Mouse (Mus musculus) midbrain, embryonic 10.5 days (tissue): ENCODE data around the gene Olfr1086. TPM values are rescaled to one million over a fixed set of nuclear protein-coding genes. Genes with fewer than 3 reads are reported as not detected.
"Not testable (repeated sequence)": the region's sequence is repeated elsewhere in the genome, so short reads cannot be mapped to it uniquely, and the experiment has no call there.

Experiments
- DNase-seq: peaks from one replicate; pipeline ENCODE4 v3.0.0-alpha.2; 2017; ENCODE audit warnings: low spot score
- H3K27ac ChIP-seq: fragments of 300-500 bp; sonication (generic); replicated peaks from 2 replicates; pipeline ENCODE4 v1.5.1; 2016; ENCODE audit warnings: mild to moderate bottlenecking
- H3K27me3 ChIP-seq: fragments of 300-500 bp; sonication (generic); 2 replicates; pipeline ENCODE4 v1.6.1; 2016; ENCODE audit warnings: low read depth, mild to moderate bottlenecking; ENCODE audit not compliant: poor library complexity, severe bottlenecking
- H3K36me3 ChIP-seq: fragments of 300-500 bp; sonication (generic); 2 replicates; pipeline ENCODE4 v1.6.1; 2016; ENCODE audit warnings: mild to moderate bottlenecking, moderate library complexity
- H3K4me1 ChIP-seq: fragments of 300-500 bp; sonication (generic); 2 replicates; pipeline ENCODE4 v1.6.1; 2016
- H3K4me3 ChIP-seq: fragments of 300-500 bp; sonication (generic); 2 replicates; pipeline ENCODE4 v1.5.1; 2016; ENCODE audit warnings: mild to moderate bottlenecking, moderate library complexity
- H3K9me3 ChIP-seq: fragments of 300-500 bp; sonication (generic); replicated peaks from 2 replicates; pipeline ENCODE4 v1.6.1; 2016; ENCODE audit warnings: mild to moderate bottlenecking
- WGBS: fragments of 180-500 bp; shearing (Covaris S2); methylation state at CpG from one replicate; pipeline ENCODE4 v1.1.7; 2016; 5-methylcytosine and 5-hydroxymethylcytosine counted together
- polyA plus RNA-seq: library from polyadenylated mRNA; unstranded; fragments of >200 nt; fragmentation: Nextera tagmentation; extraction: Ambion mirVana; gene quantifications from 2 replicates; pipeline ENCODE4 v1.2.1, GENCODE M21; 2016

Gene Olfr1086
- polyA plus RNA-seq = not detected in 2 replicates

GRCm38 (mm10) chr2:86679992-86680391 lies at the start of gene Olfr1086:
TSS of gene Olfr1086 (minus strand) at chr2:86680092.
- no peak within 1 kb of the TSS for H3K4me3 ChIP-seq
- no peak within 1 kb of the TSS for H3K27ac ChIP-seq
- no peak for DNase-seq
- H3K36me3 ChIP-seq = no peaks in the 10 kb centered on the region
- no peaks in the 10 kb centered on the region for H3K27me3 ChIP-seq
- 86% methylated on average over 2 of the region's 2 CpGs for WGBS
- no peaks in the 10 kb centered on the region for H3K9me3 ChIP-seq
- H3K4me1 ChIP-seq = no peaks in the 10 kb centered on the region

- Histone ChIP-seq H3K27me3 (no peaks in the 10 kb centered on the region), H3K36me3 (no peaks in the 10 kb centered on the region), H3K27ac (no peak within 1 kb of the TSS), H3K4me3 (no peak within 1 kb of the TSS), H3K9me3 (no peaks in the 10 kb centered on the region), H3K4me1 (no peaks in the 10 kb centered on the region)
- no peak for DNase-seq
Observed at GRCm38 (mm10) chr2:86698295-86698694, 18.4 kb upstream of the Olfr1086 start, which contains the start of gene Olfr1087. TSS of gene Olfr1087 (minus strand) at chr2:86698395.

- DNase-seq = no peak
- 47% methylated on average over 1 of the region's 1 CpGs for WGBS
Observed at GRCm38 (mm10) chr2:86661919-86662318, 18.0 kb downstream of the Olfr1086 start, which contains the start of gene Olfr1085. TSS of gene Olfr1085 (minus strand) at chr2:86662019.

GRCm38 (mm10) chr2:86639625-86640024 lies 40.3 kb downstream of the Olfr1086 start, which contains the start of gene Olfr1084:
TSS of gene Olfr1084 (minus strand) at chr2:86639725.
- not testable (repeated sequence) for DNase-seq, H3K4me3 ChIP-seq, H3K27ac ChIP-seq, H3K27me3 ChIP-seq, H3K36me3 ChIP-seq, H3K9me3 ChIP-seq, H3K4me1 ChIP-seq
- WGBS = 81% methylated on average over 1 of the region's 1 CpGs

More at GRCm38 (mm10) chr2:86661919-86662318, 18.0 kb downstream of the Olfr1086 start, which contains the start of gene Olfr1085:
- H3K4me1 ChIP-seq = no peaks in the 10 kb centered on the region
- H3K27me3 ChIP-seq = no peaks in the 10 kb centered on the region
- H3K36me3 ChIP-seq = no peaks in the 10 kb centered on the region
- no peak within 1 kb of the TSS for H3K27ac ChIP-seq
- no peak within 1 kb of the TSS for H3K4me3 ChIP-seq
- no peaks in the 10 kb centered on the region for H3K9me3 ChIP-seq

Other genes starting within 250 kb of the Olfr1086 start
- not detected in 2 replicates for gene Olfr1065, start 229.5 kb downstream of the Olfr1086 start, polyA plus RNA-seq
- not detected in 2 replicates for gene Olfr1066, start 223.8 kb downstream of the Olfr1086 start, polyA plus RNA-seq
- gene Olfr228, start 192.7 kb downstream of the Olfr1086 start, polyA plus RNA-seq = not detected in 2 replicates
- gene Olfr1076, start 171.6 kb downstream of the Olfr1086 start, polyA plus RNA-seq = not detected in 2 replicates
- gene Olfr1079, start 137.6 kb downstream of the Olfr1086 start, polyA plus RNA-seq = not detected in 2 replicates
- gene Olfr1080, start 121.9 kb downstream of the Olfr1086 start, polyA plus RNA-seq = not detected in 2 replicates
- gene Olfr1082, start 81.1 kb downstream of the Olfr1086 start, polyA plus RNA-seq = not detected in 2 replicates
- not detected in 2 replicates for gene Olfr1084, start 40.4 kb downstream of the Olfr1086 start, polyA plus RNA-seq
- not detected in 2 replicates for gene Olfr1085, start 18.1 kb downstream of the Olfr1086 start, polyA plus RNA-seq
- gene Olfr1087, start 18.3 kb upstream of the Olfr1086 start, polyA plus RNA-seq = not detected in 2 replicates
- not detected in 2 replicates for gene Olfr1089, start 53.6 kb upstream of the Olfr1086 start, polyA plus RNA-seq
- not detected in 2 replicates for gene Olfr1090, start 78.9 kb upstream of the Olfr1086 start, polyA plus RNA-seq
- not detected in 2 replicates for gene Olfr1093, start 102.4 kb upstream of the Olfr1086 start, polyA plus RNA-seq
- not detected in 2 replicates for gene Olfr141, start 129.9 kb upstream of the Olfr1086 start, polyA plus RNA-seq
- not detected in 2 replicates for gene Olfr1094, start 144.6 kb upstream of the Olfr1086 start, polyA plus RNA-seq
- gene Olfr1095, start 171.6 kb upstream of the Olfr1086 start, polyA plus RNA-seq = not detected in 2 replicates
- gene Gm13723, start 194.7 kb upstream of the Olfr1086 start, polyA plus RNA-seq = not detected in 2 replicates
- gene Olfr1097, start 212.1 kb upstream of the Olfr1086 start, polyA plus RNA-seq = not detected in 2 replicates
- gene Olfr1098, start 244.5 kb upstream of the Olfr1086 start, polyA plus RNA-seq = not detected in 2 replicates